Mouse (Mus musculus) limb, embryonic 14.5 days (tissue): ENCODE data around the gene Prpf38b. TPM values are rescaled to one million over a fixed set of nuclear protein-coding genes. Genes with fewer than 3 reads are reported as not detected.
A peak's percentile ranks its signal among the peaks of the same experiment; 100 is the strongest.

Source experiments
- ATAC-seq: fragments of 200-750 bp; cut with Nextera tagmentation; 2 replicates; pipeline ENCODE4 v1.8.0; 2017; ENCODE audit warnings: low read depth, moderate number of reproducible peaks, moderate TSS enrichment; ENCODE audit not compliant: low FRiP score
- DNase-seq: peaks from one replicate; pipeline ENCODE4 v3.0.0-alpha.2; 2015; ENCODE audit warnings: low spot score
- H3K27ac ChIP-seq: fragments of 300-500 bp; sonication (generic); replicated peaks from 2 replicates; pipeline ENCODE4 v1.5.1; 2014; ENCODE audit warnings: low read depth, mild to moderate bottlenecking, low read length, moderate library complexity, mixed read lengths
- H3K27me3 ChIP-seq: fragments of 300-500 bp; sonication (generic); 2 replicates; pipeline ENCODE4 v1.6.1; 2014; ENCODE audit warnings: low read length, mixed read lengths; ENCODE audit not compliant: control insufficient read depth, insufficient read depth
- H3K36me3 ChIP-seq: fragments of 300-500 bp; sonication (generic); 2 replicates; pipeline ENCODE4 v1.6.1; 2014; ENCODE audit warnings: mild to moderate bottlenecking, low read length, moderate library complexity, mixed read lengths; ENCODE audit not compliant: control insufficient read depth, insufficient read depth
- H3K4me1 ChIP-seq: fragments of 300-500 bp; sonication (generic); 2 replicates; pipeline ENCODE4 v1.6.1; 2014; ENCODE audit warnings: antibody characterized with exemption, low read length, mixed read lengths; ENCODE audit not compliant: control insufficient read depth, insufficient read depth
- H3K4me2 ChIP-seq: fragments of 300-500 bp; sonication (generic); replicated peaks from 2 replicates; pipeline ENCODE4 v1.6.1; 2014; ENCODE audit warnings: low read depth, mild to moderate bottlenecking, low read length, moderate library complexity; ENCODE audit not compliant: severe bottlenecking
- H3K4me3 ChIP-seq: fragments of 300-500 bp; sonication (generic); replicated peaks from 2 replicates; pipeline ENCODE4 v1.5.1; 2014; ENCODE audit warnings: low read length
- H3K9ac ChIP-seq: fragments of 300-500 bp; sonication (generic); 2 replicates; pipeline ENCODE4 v1.6.1; 2014; ENCODE audit warnings: mild to moderate bottlenecking, low read depth, low read length, moderate library complexity; ENCODE audit not compliant: severe bottlenecking
- H3K9me3 ChIP-seq: fragments of 300-500 bp; sonication (generic); 2 replicates; pipeline ENCODE4 v1.6.1; 2016; ENCODE audit warnings: low read length; ENCODE audit not compliant: control insufficient read depth
- POLR2A ChIP-seq: fragments of 200-500 bp; IDR thresholded peaks from 2 replicates; pipeline ENCODE4 v1.8.0; 2012; ENCODE audit warnings: inconsistent platforms, mild to moderate bottlenecking, moderate library complexity, borderline replicate concordance; ENCODE audit not compliant: insufficient read depth, insufficient read length; ENCODE audit errors: extremely low read depth
- WGBS: fragments of 180-500 bp; shearing (Covaris S2); extraction: QIAGEN DNeasy Blood & Tissue Kit; methylation state at CpG from one replicate; pipeline ENCODE4 v1.1.7; 2014; 5-methylcytosine and 5-hydroxymethylcytosine counted together
- polyA plus RNA-seq, 2 experiments: library from polyadenylated mRNA; depleted of rRNA in 1 of 2; stranded (reverse) in 1 of 2; unstranded in 1 of 2; fragments of >200 nt; fragmentation: Nextera tagmentation in 1 of 2; extraction: Ambion mirVana in 1 of 2; gene quantifications; 2 replicates each; pipeline versions ENCODE4 v1.2.1 to v1.2.3; 2012 to 2014

Gene Prpf38b
- polyA plus RNA-seq, 2 experiments, result 58.9 to 110 TPM

DNA sequence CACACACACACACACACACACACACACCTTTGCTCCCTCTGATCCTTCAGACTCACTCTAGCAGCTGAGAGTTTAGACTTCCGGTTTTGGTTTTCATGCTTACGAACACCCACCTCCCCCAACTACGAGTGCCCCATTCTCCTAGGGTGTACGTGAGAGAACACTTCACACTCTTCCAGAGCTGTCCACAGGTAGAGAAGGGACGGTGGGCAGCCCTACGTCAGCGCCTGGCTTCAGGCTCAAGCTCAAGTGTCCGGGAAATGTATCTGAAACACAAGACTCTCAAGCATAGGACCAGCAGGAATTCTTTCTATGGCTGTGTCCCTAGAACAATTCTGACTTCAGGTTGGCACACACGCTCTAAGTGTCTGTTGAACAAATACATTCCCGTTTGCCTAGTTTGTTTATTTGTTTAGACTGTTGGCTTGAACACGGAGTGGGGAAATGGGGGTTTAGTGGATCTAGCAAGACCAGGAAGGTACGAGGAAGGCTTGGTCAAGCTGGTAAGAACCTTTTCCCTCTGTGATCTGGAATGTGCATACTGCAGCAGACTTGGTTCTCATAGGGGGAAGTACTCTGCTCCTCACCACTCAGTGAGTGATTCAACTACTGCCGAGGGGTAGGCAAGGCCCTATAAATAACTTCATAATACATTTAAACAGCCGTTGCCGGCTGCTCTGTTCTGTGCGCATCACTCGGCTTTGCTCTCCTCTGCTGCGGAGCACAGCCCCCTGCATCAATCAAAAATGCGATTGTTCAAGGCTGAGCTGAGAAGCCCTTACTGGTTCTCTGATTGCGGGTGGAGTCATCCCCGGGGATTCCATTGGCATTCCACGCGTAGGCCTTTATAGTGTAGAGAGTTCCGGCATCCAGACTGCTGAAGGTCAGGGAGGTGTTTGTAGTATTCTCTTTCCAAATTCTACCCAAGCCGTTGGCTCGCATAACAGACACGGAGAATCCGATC is 30.7 kb downstream of the Prpf38b start:
- ATAC-seq, result peak; percentile 88
- no peak overlapping the region for H3K9ac ChIP-seq
- TF ChIP-seq POLR2A, result no peak
- 0 out of 2 replicates have a peak overlapping the region, but pooled peaks have one; percentile 15 for H3K4me2 ChIP-seq
- H3K4me1 ChIP-seq, result peaks cover 18% of the 10 kb centered on the region; the same call in 1 of the 2 replicates
- H3K27me3 ChIP-seq, result no peaks in the 10 kb centered on the region
- no peaks in the 10 kb centered on the region for H3K36me3 ChIP-seq
- H3K4me3 ChIP-seq, result no peak overlapping the region
- peak; percentile 68 for DNase-seq
- H3K27ac ChIP-seq, result peak overlapping the region; percentile 38
- WGBS, result 50% methylated on average over 28 of the region's 28 CpGs
- H3K9me3 ChIP-seq, result no peaks in the 10 kb centered on the region

GRCm38 (mm10) chr3:108879836-108880435 is 31.6 kb downstream of the Prpf38b start:
- ATAC-seq, result no peak
- Histone ChIP-seq H3K36me3 (no peaks in the 10 kb centered on the region), H3K4me2 (no peak overlapping the region), H3K4me1 (peaks cover 18% of the 10 kb centered on the region; the same call in 1 of the 2 replicates), H3K27ac (0 out of 2 replicates have a peak overlapping the region, but pooled peaks have one; percentile 22), H3K9ac (no peak overlapping the region), H3K27me3 (no peaks in the 10 kb centered on the region), H3K9me3 (no peaks in the 10 kb centered on the region), H3K4me3 (no peak overlapping the region)
- 67% methylated on average over 5 of the region's 5 CpGs for WGBS
- DNase-seq, result no peak
- TF ChIP-seq POLR2A, result no peak

GRCm38 (mm10) chr3:108879129-108879528 is 32.4 kb downstream of the Prpf38b start:
- Histone ChIP-seq H3K9me3 (no peaks in the 10 kb centered on the region), H3K36me3 (no peaks in the 10 kb centered on the region), H3K27me3 (no peaks in the 10 kb centered on the region), H3K4me3 (no peak overlapping the region), H3K9ac (no peak overlapping the region), H3K4me1 (peaks cover 18% of the 10 kb centered on the region; the same call in 1 of the 2 replicates), H3K27ac (no peak overlapping the region), H3K4me2 (no peak overlapping the region)
- no peak for ATAC-seq
- 82% methylated on average over 2 of the region's 2 CpGs for WGBS
- no peak for DNase-seq
- no peak for TF ChIP-seq POLR2A

DNA sequence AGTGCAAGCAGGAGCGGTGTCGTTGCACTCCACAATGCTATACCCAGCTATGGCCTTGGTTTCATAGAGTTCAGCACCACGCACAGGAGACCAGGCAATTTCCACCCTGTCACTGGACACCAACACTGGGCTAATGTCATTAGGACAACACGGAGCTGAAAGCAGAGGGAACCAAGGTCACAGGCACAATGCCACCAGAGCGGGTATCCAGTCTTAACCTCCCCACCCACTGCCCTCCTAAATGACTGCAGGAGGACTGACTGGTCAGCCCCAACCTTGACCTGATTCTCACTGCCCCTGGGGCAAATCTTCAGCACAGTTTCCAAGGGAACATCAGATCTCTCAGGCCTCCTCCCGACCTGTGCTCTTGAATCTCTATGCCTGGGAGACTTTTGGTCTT is 40.9 kb downstream of the Prpf38b start:
- Histone ChIP-seq H3K4me1 (no peaks in the 10 kb centered on the region), H3K9me3 (no peaks in the 10 kb centered on the region), H3K27ac (no peak overlapping the region), H3K4me3 (no peak overlapping the region), H3K9ac (no peak overlapping the region), H3K36me3 (no peaks in the 10 kb centered on the region), H3K27me3 (no peaks in the 10 kb centered on the region), H3K4me2 (no peak overlapping the region)
- 82% methylated on average over 6 of the region's 6 CpGs for WGBS
- TF ChIP-seq POLR2A, result no peak
- no peak for ATAC-seq
- DNase-seq, result no peak

DNA sequence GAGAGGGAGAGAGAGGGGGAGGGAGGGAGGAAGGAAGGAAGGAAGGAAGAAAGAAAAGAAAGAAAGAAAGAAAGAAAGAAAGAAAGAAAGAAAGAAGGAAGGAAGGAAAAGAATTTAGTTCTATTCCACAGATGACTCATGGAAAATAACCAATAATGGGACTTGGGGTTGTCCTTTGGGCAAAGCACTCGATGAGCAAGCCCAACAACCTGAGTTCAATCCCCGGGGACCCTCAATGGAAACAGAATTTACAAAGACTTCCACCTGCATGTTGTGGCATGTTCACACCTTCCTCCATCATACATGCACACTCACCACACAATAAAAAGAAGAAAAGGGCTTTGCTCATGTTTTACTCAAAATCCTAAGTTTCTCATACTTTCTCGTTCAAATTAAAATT is 44.1 kb downstream of the Prpf38b start:
- no peak overlapping the region for H3K9ac ChIP-seq
- DNase-seq (no peak), ATAC-seq (no peak)
- H3K36me3 ChIP-seq, result no peaks in the 10 kb centered on the region
- no peak overlapping the region for H3K4me3 ChIP-seq
- H3K27me3 ChIP-seq, result no peaks in the 10 kb centered on the region
- H3K27ac ChIP-seq, result no peak overlapping the region
- no peaks in the 10 kb centered on the region for H3K9me3 ChIP-seq
- TF ChIP-seq POLR2A, result no peak
- no peaks in the 10 kb centered on the region for H3K4me1 ChIP-seq
- H3K4me2 ChIP-seq, result no peak overlapping the region
- WGBS, result 84% methylated on average over 3 of the region's 3 CpGs
